Mouse (Mus musculus): ENCODE measurements around the gene Lrg1. TPM values are rescaled to one million over a fixed set of nuclear protein-coding genes. Genes with fewer than 3 reads are reported as not detected.

The Lrg1 gene
- total and polyA plus RNA-seq, 3 experiments = not detected

DNA sequence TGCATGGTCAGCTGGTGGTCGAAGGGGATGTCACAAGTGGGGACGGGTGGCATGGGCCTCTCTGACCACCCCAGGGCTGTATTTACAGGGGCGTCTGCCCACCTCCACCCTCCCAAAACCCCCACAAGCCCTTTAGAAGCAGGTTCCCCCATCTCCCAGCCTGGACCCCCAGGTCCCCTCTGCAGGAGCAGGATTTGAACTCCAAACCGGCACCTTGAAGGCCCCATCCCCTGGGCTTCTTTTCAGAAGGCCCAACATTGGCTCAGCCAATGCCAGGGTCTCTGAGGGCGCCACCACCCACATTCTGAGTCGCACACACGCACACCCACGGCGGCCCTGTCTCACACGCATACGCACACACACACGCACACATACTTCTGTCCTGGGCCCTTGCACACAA, 1.4 kb upstream of the Lrg1 start:
- TF ChIP-seq TBP (IDR thresholded peaks at IDR 0.05; ENCODE audit: low read depth, low read length) (no peak), GATA1 (IDR thresholded peaks at IDR 0.05; ENCODE audit: low read depth, low read length) (no peak), BHLHE40 (IDR thresholded peaks at IDR 0.05; ENCODE audit: borderline replicate concordance, low read depth, low read length) (no peak), GABPA (IDR thresholded peaks at IDR 0.05; ENCODE audit: low read depth, low read length) (no peak), RAD21 (IDR thresholded peaks at IDR 0.05; ENCODE audit: low read depth, low read length) (no peak), CHD1 (IDR thresholded peaks at IDR 0.05; ENCODE audit: low read depth, low read length) (no peak), NRF1 (IDR thresholded peaks at IDR 0.05; ENCODE audit: insufficient read depth, low read depth, low read length, poor library complexity, severe bottlenecking) (no peak), ZKSCAN1 (IDR thresholded peaks at IDR 0.05; ENCODE audit: low read depth, low read length) (no peak), ELF1 (IDR thresholded peaks at IDR 0.05; ENCODE audit: low read depth, low read length) (no peak), POLR2AphosphoS5 (IDR thresholded peaks at IDR 0.05; ENCODE audit: borderline replicate concordance, low read depth, low read length) (no peak), UBTF (IDR thresholded peaks at IDR 0.05; ENCODE audit: borderline replicate concordance, insufficient read depth, low read depth, low read length) (no peak), CTCF (IDR thresholded peaks at IDR 0.05 in 2 of 3, conservative IDR thresholded peaks at IDR 0.05 in 1 of 3; ENCODE audit: control insufficient read depth in 1 of 3, insufficient read depth in 1 of 3, low read depth in 2 of 3, low read length in 3 of 3, poor library complexity in 1 of 3, severe bottlenecking in 1 of 3) (no peak), ZC3H11A (IDR thresholded peaks at IDR 0.05; ENCODE audit: low read depth, low read length) (no peak), HCFC1 (IDR thresholded peaks at IDR 0.05; ENCODE audit: low read depth, low read length) (no peak), SIN3A (IDR thresholded peaks at IDR 0.05; ENCODE audit: low read length) (no peak), TCF12 (IDR thresholded peaks at IDR 0.05; ENCODE audit: low read depth, low read length) (no peak)
- Histone ChIP-seq H3K9ac (ENCODE audit: control insufficient read depth, low read depth, low read length, poor library complexity, severe bottlenecking) (no peak overlapping the region), H3K4me3 (ENCODE audit: control insufficient read depth in 1 of 2, insufficient read depth in 1 of 2, low read depth in 2 of 2, low read length in 2 of 2) (no peak overlapping the region), H3K36me3 (ENCODE audit: control insufficient read depth in 1 of 2, insufficient read depth in 2 of 2, low read length in 2 of 2) (no peaks in the 10 kb centered on the region), H3K79me2 (ENCODE audit: control insufficient read depth, insufficient read depth, low read length, poor library complexity) (no peaks in the 10 kb centered on the region), H3K27me3 (ENCODE audit: control insufficient read depth in 1 of 2, insufficient read depth in 2 of 2, low read length in 2 of 2) (no peaks in the 10 kb centered on the region), H3K9me3 (replicated peaks; ENCODE audit: insufficient read depth, low read length) (no peaks in the 10 kb centered on the region), H3K27ac (ENCODE audit: control insufficient read depth, low read depth, low read length) (no peak overlapping the region), H3K4me1 (ENCODE audit: control insufficient read depth in 1 of 2, insufficient read depth in 2 of 2, low read length in 2 of 2) (no peaks in the 10 kb centered on the region)
- no peak for DNase-seq (ENCODE audit: low read depth, low spot score)

DNA sequence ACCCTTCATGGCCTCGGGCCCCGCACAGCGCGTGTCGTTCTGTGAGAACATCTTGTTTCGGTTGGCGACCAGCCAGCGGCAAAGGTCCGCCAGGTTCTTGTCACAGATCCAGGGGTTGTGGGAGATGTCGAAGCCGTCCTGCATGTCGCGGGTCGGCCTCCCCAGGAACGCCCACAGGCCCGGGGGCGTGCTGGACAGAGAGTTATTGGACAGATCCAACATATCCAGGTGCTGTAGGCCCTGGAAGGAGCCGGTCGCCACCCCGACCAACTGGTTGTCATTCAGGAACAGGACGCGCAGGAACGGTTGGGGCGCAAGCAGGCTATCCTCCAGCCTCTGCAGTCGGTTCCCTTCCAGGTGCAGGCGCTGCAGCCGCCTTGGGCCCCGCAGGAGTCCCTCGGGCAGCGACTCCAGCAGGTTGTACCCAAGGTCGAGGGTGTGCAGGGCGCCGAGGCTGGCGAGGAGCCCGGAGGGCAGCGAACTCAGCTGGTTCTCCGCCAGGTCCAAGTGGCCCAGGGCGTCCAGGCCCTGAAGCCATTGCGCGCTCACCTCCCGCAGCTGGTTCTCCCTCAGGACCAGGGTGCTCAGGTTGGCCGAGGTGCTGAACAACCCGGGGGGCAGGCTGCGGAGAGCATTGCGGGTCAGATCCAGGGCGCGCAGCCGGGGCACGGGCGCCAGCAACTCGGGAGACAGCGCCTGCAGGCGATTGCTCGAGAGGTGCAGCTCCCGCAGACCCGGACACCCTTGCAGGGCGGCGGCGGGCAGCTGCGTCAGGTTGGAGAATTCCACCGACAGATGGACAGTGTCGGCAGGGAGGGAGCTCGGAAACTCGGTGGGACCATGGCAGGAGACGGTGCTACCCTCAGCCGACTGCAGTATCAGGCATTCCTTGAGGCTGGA, 1.6 kb downstream of the Lrg1 start:
- H3K9me3 ChIP-seq (replicated peaks; ENCODE audit: insufficient read depth, low read length) = no peaks in the 10 kb centered on the region
- no peak for TF ChIP-seq GATA1 (IDR thresholded peaks at IDR 0.05; ENCODE audit: low read depth, low read length)
- TF ChIP-seq MAZ (IDR thresholded peaks at IDR 0.05; ENCODE audit: low read depth, low read length) = no peak
- no peak for TF ChIP-seq MAX (IDR thresholded peaks at IDR 0.05; ENCODE audit: low read length)
- no peak for TF ChIP-seq SIN3A (IDR thresholded peaks at IDR 0.05; ENCODE audit: low read length)
- no peak for TF ChIP-seq UBTF (IDR thresholded peaks at IDR 0.05; ENCODE audit: borderline replicate concordance, insufficient read depth, low read depth, low read length)
- TF ChIP-seq USF1 (IDR thresholded peaks at IDR 0.05; ENCODE audit: low read depth, low read length) = no peak
- TF ChIP-seq E2F4 (IDR thresholded peaks at IDR 0.05; ENCODE audit: borderline replicate concordance, low read depth, low read length) = no peak
- H3K36me3 ChIP-seq (ENCODE audit: control insufficient read depth in 1 of 2, insufficient read depth in 2 of 2, low read length in 2 of 2) = no peaks in the 10 kb centered on the region
- no peaks in the 10 kb centered on the region for H3K79me2 ChIP-seq (ENCODE audit: control insufficient read depth, insufficient read depth, low read length, poor library complexity)
- H3K4me1 ChIP-seq (ENCODE audit: control insufficient read depth in 1 of 2, insufficient read depth in 2 of 2, low read length in 2 of 2) = no peaks in the 10 kb centered on the region
- no peak for DNase-seq (ENCODE audit: low read depth, low spot score)
- no peak overlapping the region for H3K4me3 ChIP-seq (ENCODE audit: control insufficient read depth in 1 of 2, insufficient read depth in 1 of 2, low read depth in 2 of 2, low read length in 2 of 2)
- H3K27ac ChIP-seq (ENCODE audit: control insufficient read depth, low read depth, low read length) = no peak overlapping the region
- no peaks in the 10 kb centered on the region for H3K27me3 ChIP-seq (ENCODE audit: control insufficient read depth in 1 of 2, insufficient read depth in 2 of 2, low read length in 2 of 2)
- H3K9ac ChIP-seq (ENCODE audit: control insufficient read depth, low read depth, low read length, poor library complexity, severe bottlenecking) = no peak overlapping the region
